ENCODE assay signal across 16 mouse cellular contexts in the genomic region with DNA sequence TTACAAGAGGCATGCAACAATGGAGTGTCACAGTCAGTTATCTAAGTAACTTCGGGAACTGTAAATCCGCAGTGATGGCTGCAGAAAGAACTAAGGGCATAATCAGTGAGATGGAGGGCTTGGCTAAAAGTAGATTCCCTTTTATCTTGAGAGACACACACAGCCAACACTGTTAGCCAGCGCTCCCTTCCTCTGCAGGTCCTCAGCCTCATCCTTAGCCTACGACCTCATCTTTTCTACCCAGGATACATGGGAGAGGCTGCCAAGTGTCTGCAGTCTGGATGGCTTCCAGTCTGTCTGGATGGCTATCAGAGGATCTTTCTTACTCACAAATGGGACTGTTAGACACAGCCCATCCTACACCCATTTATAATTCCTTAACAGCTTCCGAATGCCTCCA.
A peak's percentile ranks its signal among the peaks of the same experiment; 100 is the strongest.
DNase-seq lines count a peak whose midpoint lies in the region; ATAC-seq and TF ChIP-seq lines count a peak whose summit lies in the region.
"Had no signal": no experiment of that assay in that cellular context is flagged by ENCODE, and none has a peak within 500 bp of the region (broad histone marks: within the 10 kb centered on the region; RNA-seq: fewer than 3 reads in every experiment).

No protein-coding gene starts in this region.

- intact Hi-C loops in gastrocnemius, adult 2 months (cut with DNase I) = no loop called here

- no peaks in the 10 kb centered on the region for H3K27me3 ChIP-seq in stomach, embryonic 14.5 days (ENCODE audit: control insufficient read depth, insufficient read depth, low read length)
- H3K27me3 ChIP-seq in stomach, postnatal 0 days (ENCODE audit: control insufficient read depth, insufficient read depth, low read length) = no peaks in the 10 kb centered on the region
- no peaks in the 10 kb centered on the region for H3K27me3 ChIP-seq in thymus, adult 2 months (ENCODE audit: control insufficient read depth, insufficient read depth, low read length)
- H3K27me3 ChIP-seq in embryonic facial prominence, embryonic 10.5 days (replicated peaks; ENCODE audit: low read depth, poor library complexity, severe bottlenecking) = no peaks in the 10 kb centered on the region
- H3K27me3 ChIP-seq: embryonic facial prominence, embryonic 12.5 days; limb, embryonic 15.5 days; midbrain, embryonic 13.5 days had no signal

- no peak overlapping the region for H3K4me3 ChIP-seq in gastrocnemius, adult 2 months
- H3K4me3 ChIP-seq in stomach, embryonic 14.5 days (ENCODE audit: low read depth, low read length) = no peak overlapping the region
- no peak overlapping the region for H3K4me3 ChIP-seq in stomach, postnatal 0 days (ENCODE audit: low read depth, low read length)
- H3K4me3 ChIP-seq in thymus, adult 2 months (ENCODE audit: control insufficient read depth, insufficient read depth, low read length) = no peak overlapping the region
- no peak overlapping the region for H3K4me3 ChIP-seq in embryonic facial prominence, embryonic 10.5 days
- H3K4me3 ChIP-seq: embryonic facial prominence, embryonic 12.5 days; limb, embryonic 15.5 days; midbrain, embryonic 13.5 days had no signal

- H3K4me2 ChIP-seq in stomach, embryonic 14.5 days (replicated peaks; ENCODE audit: low read depth, low read length) = no peak overlapping the region
- H3K4me2 ChIP-seq in stomach, postnatal 0 days (replicated peaks; ENCODE audit: low read depth) = no peak overlapping the region
- H3K4me2 ChIP-seq: embryonic facial prominence, embryonic 12.5 days; limb, embryonic 15.5 days; midbrain, embryonic 13.5 days had no signal

- no peak overlapping the region for H3K9ac ChIP-seq in stomach, embryonic 14.5 days (replicated peaks; ENCODE audit: low read depth, low read length)
- no peak overlapping the region for H3K9ac ChIP-seq in stomach, postnatal 0 days (ENCODE audit: low read length)
- H3K9ac ChIP-seq: embryonic facial prominence, embryonic 12.5 days; limb, embryonic 15.5 days; midbrain, embryonic 13.5 days had no signal

- no peak overlapping the region for H3K27ac ChIP-seq in gastrocnemius, adult 2 months
- no peak overlapping the region for H3K27ac ChIP-seq in stomach, embryonic 14.5 days (ENCODE audit: low read length)
- H3K27ac ChIP-seq in stomach, postnatal 0 days (replicated peaks) = no peak overlapping the region
- no peak overlapping the region for H3K27ac ChIP-seq in thymus, adult 2 months (ENCODE audit: control insufficient read depth, insufficient read depth, low read length)
- H3K27ac ChIP-seq in embryonic facial prominence, embryonic 10.5 days (replicated peaks) = no peak overlapping the region
- H3K27ac ChIP-seq: embryonic facial prominence, embryonic 12.5 days; hindbrain, postnatal 0 days; limb, embryonic 15.5 days; midbrain, embryonic 13.5 days had no signal

- no peak for TF ChIP-seq EP300 in stomach, postnatal 0 days (optimal IDR thresholded peaks at IDR 0.05)

- ATAC-seq in stomach, embryonic 14.5 days (ENCODE audit: insufficient number of reproducible peaks, insufficient read depth, low FRiP score, low read depth) = peak; percentile 14; the same call in 1 of the 2 replicates
- ATAC-seq in stomach, postnatal 0 days (ENCODE audit: low FRiP score, low TSS enrichment) = no peak
- ATAC-seq: forebrain, embryonic 14.5 days; hindbrain, postnatal 0 days; midbrain, embryonic 13.5 days had no signal

- H3K4me1 ChIP-seq in stomach, embryonic 14.5 days (ENCODE audit: control insufficient read depth, insufficient read depth, low read length) = no peaks in the 10 kb centered on the region
- no peaks in the 10 kb centered on the region for H3K4me1 ChIP-seq in stomach, postnatal 0 days (replicated peaks; ENCODE audit: control insufficient read depth, insufficient read depth)
- H3K4me1 ChIP-seq in thymus, adult 2 months (replicated peaks; ENCODE audit: control insufficient read depth, insufficient read depth, low read length) = no peaks in the 10 kb centered on the region
- H3K4me1 ChIP-seq in embryonic facial prominence, embryonic 10.5 days = no peaks in the 10 kb centered on the region; the same call in 1 of the 2 replicates
- H3K4me1 ChIP-seq: embryonic facial prominence, embryonic 12.5 days; limb, embryonic 15.5 days had no signal

- H3K36me3 ChIP-seq in stomach, embryonic 14.5 days (ENCODE audit: control insufficient read depth, insufficient read depth, low read length) = no peaks in the 10 kb centered on the region
- no peaks in the 10 kb centered on the region for H3K36me3 ChIP-seq in stomach, postnatal 0 days (ENCODE audit: control insufficient read depth, insufficient read depth, low read length)
- peaks cover 25% of the 10 kb centered on the region for H3K36me3 ChIP-seq in thymus, adult 2 months (ENCODE audit: control insufficient read depth, insufficient read depth, low read length)
- no peaks in the 10 kb centered on the region for H3K36me3 ChIP-seq in embryonic facial prominence, embryonic 10.5 days (replicated peaks)
- H3K36me3 ChIP-seq: midbrain, embryonic 13.5 days had no signal

- 73% methylated on average over 5 of the region's 5 CpGs for WGBS in stomach, embryonic 14.5 days
- 63% methylated on average over 5 of the region's 5 CpGs for WGBS in stomach, postnatal 0 days
- over 99% methylated on average over 5 of the region's 5 CpGs for WGBS in thymus, adult 2 months
- 88% methylated on average over 5 of the region's 5 CpGs for WGBS in embryonic facial prominence, embryonic 10.5 days

- TF ChIP-seq CTCF in gastrocnemius, adult 2 months (IDR thresholded peaks at IDR 0.05) = no peak
- no peak for TF ChIP-seq CTCF in stomach, postnatal 0 days (IDR thresholded peaks at IDR 0.05; ENCODE audit: low read depth)
- TF ChIP-seq CTCF in thymus, adult 2 months (IDR thresholded peaks at IDR 0.05; ENCODE audit: borderline replicate concordance, control insufficient read depth, extremely low read depth, insufficient read depth, low read length, poor library complexity) = no peak

- no peaks in the 10 kb centered on the region for H3K9me3 ChIP-seq in stomach, embryonic 14.5 days (ENCODE audit: control insufficient read depth, low read depth, low read length)
- H3K9me3 ChIP-seq in stomach, postnatal 0 days (ENCODE audit: control insufficient read depth, low read length) = no peaks in the 10 kb centered on the region
- no peaks in the 10 kb centered on the region for H3K9me3 ChIP-seq in embryonic facial prominence, embryonic 10.5 days
- H3K9me3 ChIP-seq: embryonic facial prominence, embryonic 12.5 days; limb, embryonic 15.5 days; midbrain, embryonic 13.5 days had no signal

- peak; percentile 26 for DNase-seq in gastrocnemius, adult 2 months
- no peak for DNase-seq in gastrocnemius, postnatal 10 days
- DNase-seq in stomach, postnatal 0 days (ENCODE audit: low spot score) = no peak
- peak; percentile 74 to 85 for DNase-seq in lung, adult 18-20 months
- DNase-seq in thymus, adult 2 months = no peak
- no peak for DNase-seq in embryonic facial prominence, embryonic 10.5 days (ENCODE audit: low spot score)
- DNase-seq in B cell, adult 2 months = no peak
- DNase-seq: layer of hippocampus, adult 9-11 months; spleen, adult 18-20 months; thymus, postnatal 4 days had no signal

- no peak for TF ChIP-seq POLR2A in thymus, adult 2 months (IDR thresholded peaks at IDR 0.05; ENCODE audit: control insufficient read depth, extremely low read depth, insufficient read depth, low read length, poor library complexity)

Comparison
In these comparisons a context has a peak if more than half of its experiments do, and no peak if none do; other contexts are left out.
1. DNase-seq: peak in gastrocnemius, adult 2 months (single experiment) and lung, adult 18-20 months (2 of 2); none in gastrocnemius, postnatal 10 days (single experiment), stomach, postnatal 0 days (single experiment), thymus, adult 2 months (single experiment), embryonic facial prominence, embryonic 10.5 days (single experiment) and B cell, adult 2 months (0 of 2).